Mouse (Mus musculus): Measurements from ENCODE around the gene Acsm3.

- no peak for TF ChIP-seq POLR2A (IDR thresholded peaks at IDR 0.05; ENCODE audit: borderline replicate concordance, extremely low read depth, insufficient read depth, insufficient read length, poor library complexity, severe bottlenecking)
- TF ChIP-seq CTCF (IDR thresholded peaks at IDR 0.05; ENCODE audit: borderline replicate concordance, extremely low read depth, insufficient read depth, insufficient read length): no peak
Measured at GRCm38 (mm10) chr7:119800488-119800887, 39.8 kb downstream of the Acsm3 start.
